Mouse (Mus musculus) testis, adult 2 months (tissue): Measurements from ENCODE around the gene Gng12.

Source experiments
- CTCF ChIP-seq: fragments of 200-500 bp; IDR thresholded peaks from 2 replicates; pipeline ENCODE4 v1.5.1; 2012; ENCODE audit warnings: low read depth, mild to moderate bottlenecking, inconsistent platforms, low read length, moderate library complexity; ENCODE audit not compliant: control insufficient read depth, insufficient read depth, insufficient replicate concordance
- POLR2A ChIP-seq: fragments of 200-500 bp; IDR thresholded peaks from 2 replicates; pipeline ENCODE4 v1.6.1; 2012; ENCODE audit warnings: low read depth, mild to moderate bottlenecking, inconsistent platforms, low read length, moderate library complexity; ENCODE audit not compliant: control insufficient read depth

GRCm38 (mm10) chr6:66963068-66963467 is 66.9 kb downstream of the Gng12 start:
- no peak for TF ChIP-seq CTCF
- no peak for TF ChIP-seq POLR2A
